Mouse (Mus musculus) gastrocnemius, postnatal 10 days (tissue): ENCODE data around the gene Gm609. TPM values are rescaled to one million over a fixed set of nuclear protein-coding genes. Genes with fewer than 3 reads are reported as not detected.

ENCODE experiments used
- total RNA-seq, 2 experiments: library from RNA; stranded (reverse); gene quantifications; 2 replicates each; pipeline ENCODE4 v1.2.3; 2021

Gm609 gene
- total RNA-seq, 2 experiments from 2014 or later, result 0.14 TPM; not detected in 1

Other genes starting within 250 kb of the Gm609 start
- gene Cd200, start 83.9 kb downstream of the Gm609 start, total RNA-seq, result 10 to 100 TPM; 40.7 to 51.7 TPM
- gene Gm17783, start 39.1 kb upstream of the Gm609 start, total RNA-seq, result not detected
- gene Slc9c1, start 42.3 kb upstream of the Gm609 start, total RNA-seq, result not detected
- gene Gcsam, start 117.4 kb upstream of the Gm609 start, total RNA-seq, result under 1 TPM; 0.14 to 0.25 TPM
- gene BC016579, start 161.1 kb upstream of the Gm609 start, total RNA-seq, result not detected
- not detected for gene Tmprss7, start 200.7 kb upstream of the Gm609 start, total RNA-seq
- under 1 TPM; 0.70 to 0.90 TPM for gene Tagln3, start 231.6 kb upstream of the Gm609 start, total RNA-seq
- 10 to 100 TPM; 10.3 to 10.7 TPM for gene Abhd10, start 250.0 kb upstream of the Gm609 start, total RNA-seq